Mouse (Mus musculus): ENCODE results near the gene Ampd1. TPM values are rescaled to one million over a fixed set of nuclear protein-coding genes. Genes with fewer than 3 reads are reported as not detected.

Gene Ampd1
- total RNA-seq (2023) = 10 to 100 TPM in 1 of 2 experiments, 1 to 10 TPM in 1; 9.4 to 10.0 TPM

GRCm38 (mm10) chr3:103073771-103074170 is at the start of gene Ampd1:
TSS of gene Ampd1 (plus strand) at chr3:103074014.

GRCm38 (mm10) chr3:103058207-103059157 is 15.3 kb upstream of the Ampd1 start, which contains the start of gene Nras:
TSS of gene Nras (plus strand) at chr3:103058285.

GRCm38 (mm10) chr3:103102454-103103390 is 28.9 kb downstream of the Ampd1 start, which contains the start of gene Dennd2c:
TSS of gene Dennd2c (plus strand) at chr3:103102604.

Other genes with a start within 250 kb of the Ampd1 start
- gene Sycp1, start 137.9 kb upstream of the Ampd1 start, total RNA-seq (2023) = under 1 TPM in 1 of 2 experiments, not detected in 1; 0.47 TPM
- not detected for gene Nr1h5, start 109.9 kb upstream of the Ampd1 start, total RNA-seq (2023)
- 100 to 1,000 TPM; 110 to 134 TPM for gene Sike1, start 78.3 kb upstream of the Ampd1 start, total RNA-seq (2023)
- gene Csde1, start 53.6 kb upstream of the Ampd1 start, total RNA-seq (2023) = 100 to 1,000 TPM; 402 to 457 TPM
- gene Nras, start 15.7 kb upstream of the Ampd1 start, total RNA-seq (2023) = 100 to 1,000 TPM; 110 to 122 TPM
- 1 to 10 TPM; 2.3 to 2.6 TPM for gene Dennd2c, start 28.6 kb downstream of the Ampd1 start, total RNA-seq (2023)
- 100 to 1,000 TPM in 1 of 2 experiments, 10 to 100 TPM in 1; 99.1 to 106 TPM for gene Bcas2, start 97.6 kb downstream of the Ampd1 start, total RNA-seq (2023)
- gene Trim33, start 205.3 kb downstream of the Ampd1 start, total RNA-seq (2023) = 10 to 100 TPM; 82.6 to 82.7 TPM